Mouse (Mus musculus) midbrain, embryonic 15.5 days (tissue): Measurements from ENCODE around the gene Polr3k. TPM values are rescaled to one million over a fixed set of nuclear protein-coding genes. Genes with fewer than 3 reads are reported as not detected.

Source experiments
- ATAC-seq: fragments of 200-750 bp; cut with Nextera tagmentation; replicated peaks from 2 replicates; pipeline ENCODE4 v1.8.0; 2017; ENCODE audit warnings: moderate TSS enrichment
- H3K27ac ChIP-seq: fragments of 300-500 bp; sonication (generic); 2 replicates; pipeline ENCODE4 v1.5.1; 2015; ENCODE audit warnings: mild to moderate bottlenecking, inconsistent platforms
- H3K27me3 ChIP-seq: fragments of 300-500 bp; sonication (generic); replicated peaks from 2 replicates; pipeline ENCODE4 v1.6.1; 2015; ENCODE audit warnings: inconsistent platforms
- H3K36me3 ChIP-seq: fragments of 300-500 bp; sonication (generic); replicated peaks from 2 replicates; pipeline ENCODE4 v1.6.1; 2015; ENCODE audit warnings: inconsistent platforms
- H3K4me1 ChIP-seq: fragments of 300-500 bp; sonication (generic); 2 replicates; pipeline ENCODE4 v1.6.1; 2015; ENCODE audit warnings: inconsistent platforms
- H3K4me2 ChIP-seq: fragments of 300-500 bp; sonication (generic); 2 replicates; pipeline ENCODE4 v1.6.1; 2015; ENCODE audit warnings: inconsistent platforms, mild to moderate bottlenecking, moderate library complexity
- H3K4me3 ChIP-seq: fragments of 300-500 bp; sonication (generic); 2 replicates; pipeline ENCODE4 v1.5.1; 2015; ENCODE audit warnings: mild to moderate bottlenecking, inconsistent platforms
- H3K9ac ChIP-seq: fragments of 300-500 bp; sonication (generic); 2 replicates; pipeline ENCODE4 v1.6.1; 2015; ENCODE audit warnings: mild to moderate bottlenecking, inconsistent platforms
- H3K9me3 ChIP-seq: fragments of 300-500 bp; sonication (generic); 2 replicates; pipeline ENCODE4 v1.6.1; 2016; ENCODE audit warnings: inconsistent platforms
- WGBS: fragments of 180-500 bp; shearing (Covaris S2); methylation state at CpG from one replicate; pipeline ENCODE4 v1.1.7; 2015; ENCODE audit warnings: mixed read lengths; 5-methylcytosine and 5-hydroxymethylcytosine counted together
- polyA plus RNA-seq: library from polyadenylated mRNA; unstranded; fragments of >200 nt; fragmentation: Nextera tagmentation; extraction: Ambion mirVana; gene quantifications from 2 replicates; pipeline ENCODE4 v1.2.1, GENCODE M21; 2015

Polr3k gene
- 76.6 and 79.9 TPM in 2 replicates for polyA plus RNA-seq

GRCm38 (mm10) chr2:181863791-181864535, at the start of gene Polr3k:
TSS of gene Polr3k (plus strand) at chr2:181864337.
- H3K36me3 ChIP-seq, result peaks cover 11% of the 10 kb centered on the region; the same call in 1 of the 2 replicates
- peak within 1 kb of the TSS; percentile 62 for H3K4me2 ChIP-seq
- H3K4me3 ChIP-seq, result peak within 1 kb of the TSS; percentile 61
- H3K27me3 ChIP-seq, result no peaks in the 10 kb centered on the region
- peaks cover 28% of the 10 kb centered on the region for H3K4me1 ChIP-seq
- no peaks in the 10 kb centered on the region for H3K9me3 ChIP-seq
- under 1% methylated on average over 35 of the region's 35 CpGs for WGBS
- H3K9ac ChIP-seq, result peak within 1 kb of the TSS; percentile 59
- peak; percentile 100 for ATAC-seq
- peak within 1 kb of the TSS; percentile 85 for H3K27ac ChIP-seq

GRCm38 (mm10) chr2:181829032-181829650, 35.0 kb upstream of the Polr3k start:
- Histone ChIP-seq H3K27ac (no peak overlapping the region), H3K9ac (no peak overlapping the region), H3K9me3 (no peaks in the 10 kb centered on the region), H3K4me1 (no peaks in the 10 kb centered on the region), H3K27me3 (no peaks in the 10 kb centered on the region), H3K4me3 (no peak overlapping the region), H3K36me3 (peaks cover 43% of the 10 kb centered on the region), H3K4me2 (no peak overlapping the region)
- 75% methylated on average over 2 of the region's 2 CpGs for whole genome bisulfite sequencing
- no peak for ATAC-seq

- H3K4me2 ChIP-seq, result no peak overlapping the region
- no peak overlapping the region for H3K4me3 ChIP-seq
- WGBS, result 74% methylated on average over 2 of the region's 2 CpGs
- no peaks in the 10 kb centered on the region for H3K9me3 ChIP-seq
- no peaks in the 10 kb centered on the region for H3K27me3 ChIP-seq
- no peak for ATAC-seq
- peaks cover 14% of the 10 kb centered on the region; the same call in 1 of the 2 replicates for H3K36me3 ChIP-seq
- no peak overlapping the region for H3K27ac ChIP-seq
- peaks cover 5% of the 10 kb centered on the region; the same call in 1 of the 2 replicates for H3K4me1 ChIP-seq
- no peak overlapping the region for H3K9ac ChIP-seq
These were observed 31.4 kb upstream of the Polr3k start for GRCm38 (mm10) chr2:181832745-181833144.

- H3K4me2 ChIP-seq, result peak within 1 kb of the TSS; percentile 72
- no peaks in the 10 kb centered on the region for H3K27me3 ChIP-seq
- peaks cover 16% of the 10 kb centered on the region for H3K4me1 ChIP-seq
- no peaks in the 10 kb centered on the region for H3K9me3 ChIP-seq
- H3K36me3 ChIP-seq, result peaks cover 8% of the 10 kb centered on the region; the same call in 1 of the 2 replicates
- peak within 1 kb of the TSS; percentile 84 for H3K9ac ChIP-seq
- peak within 1 kb of the TSS; percentile 80 for H3K4me3 ChIP-seq
- peak; percentile 99 for ATAC-seq
- WGBS, result under 1% methylated on average over 35 of the region's 35 CpGs
- H3K27ac ChIP-seq, result peak within 1 kb of the TSS; percentile 87
These were observed 26.5 kb upstream of the Polr3k start, which contains the start of gene Pcmtd2 for GRCm38 (mm10) chr2:181837372-181838292. TSS of gene Pcmtd2 (plus strand) at chr2:181837854.

GRCm38 (mm10) chr2:181838293-181838680, 25.9 kb upstream of the Polr3k start:
- Histone ChIP-seq H3K27me3 (no peaks in the 10 kb centered on the region), H3K4me3 (peak overlapping the region; percentile 80), H3K4me2 (peak overlapping the region; percentile 72), H3K36me3 (peaks cover 10% of the 10 kb centered on the region; the same call in 1 of the 2 replicates), H3K9ac (peak overlapping the region; percentile 84), H3K4me1 (peaks cover 16% of the 10 kb centered on the region), H3K9me3 (no peaks in the 10 kb centered on the region), H3K27ac (peak overlapping the region; percentile 87)
- WGBS, result 0% methylated on average over 3 of the region's 3 CpGs
- ATAC-seq, result peak; percentile 42

GRCm38 (mm10) chr2:181845709-181846394, 18.3 kb upstream of the Polr3k start:
- no peaks in the 10 kb centered on the region for H3K4me1 ChIP-seq
- no peak overlapping the region for H3K27ac ChIP-seq
- ATAC-seq, result no peak
- peaks cover 26% of the 10 kb centered on the region; the same call in 1 of the 2 replicates for H3K36me3 ChIP-seq
- 88% methylated on average over 5 of the region's 5 CpGs for WGBS
- H3K4me3 ChIP-seq, result no peak overlapping the region
- H3K4me2 ChIP-seq, result no peak overlapping the region
- H3K27me3 ChIP-seq, result no peaks in the 10 kb centered on the region
- H3K9ac ChIP-seq, result no peak overlapping the region
- no peaks in the 10 kb centered on the region for H3K9me3 ChIP-seq

GRCm38 (mm10) chr2:181864536-181864860, 361 bp downstream of the Polr3k start:
- Histone ChIP-seq H3K27me3 (no peaks in the 10 kb centered on the region), H3K9me3 (no peaks in the 10 kb centered on the region), H3K4me2 (peak overlapping the region; percentile 62), H3K9ac (peak overlapping the region; percentile 59), H3K4me3 (peak overlapping the region; percentile 61), H3K27ac (peak overlapping the region; percentile 85), H3K36me3 (peaks cover 14% of the 10 kb centered on the region; the same call in 1 of the 2 replicates), H3K4me1 (peaks cover 28% of the 10 kb centered on the region)
- ATAC-seq, result peak; percentile 53
- WGBS, result under 1% methylated on average over 22 of the region's 22 CpGs

- H3K4me3 ChIP-seq, result no peak overlapping the region
- 57% methylated on average over 5 of the region's 5 CpGs for WGBS
- H3K27me3 ChIP-seq, result no peaks in the 10 kb centered on the region
- H3K4me2 ChIP-seq, result no peak overlapping the region
- no peaks in the 10 kb centered on the region for H3K9me3 ChIP-seq
- no peak overlapping the region for H3K9ac ChIP-seq
- H3K27ac ChIP-seq, result no peak overlapping the region
- H3K4me1 ChIP-seq, result peaks cover 28% of the 10 kb centered on the region
- H3K36me3 ChIP-seq, result peaks cover 17% of the 10 kb centered on the region; the same call in 1 of the 2 replicates
- ATAC-seq, result no peak
These were observed 2.8 kb downstream of the Polr3k start for GRCm38 (mm10) chr2:181866931-181867330.

- Histone ChIP-seq H3K27me3 (no peaks in the 10 kb centered on the region), H3K4me2 (no peak overlapping the region), H3K9ac (no peak overlapping the region), H3K4me3 (no peak overlapping the region), H3K27ac (no peak overlapping the region), H3K4me1 (peaks cover 8% of the 10 kb centered on the region), H3K36me3 (peaks cover 17% of the 10 kb centered on the region; the same call in 1 of the 2 replicates), H3K9me3 (no peaks in the 10 kb centered on the region)
- WGBS, result 94% methylated on average over 2 of the region's 2 CpGs
- no peak for ATAC-seq
These were observed 6.9 kb downstream of the Polr3k start for GRCm38 (mm10) chr2:181871039-181871438.

- 79% methylated on average over 1 of the region's 1 CpGs for WGBS
- H3K27ac ChIP-seq, result no peak overlapping the region
- H3K4me2 ChIP-seq, result no peak overlapping the region
- no peaks in the 10 kb centered on the region for H3K27me3 ChIP-seq
- H3K9me3 ChIP-seq, result no peaks in the 10 kb centered on the region
- no peak overlapping the region for H3K4me3 ChIP-seq
- ATAC-seq, result no peak
- H3K4me1 ChIP-seq, result no peaks in the 10 kb centered on the region
- no peak overlapping the region for H3K9ac ChIP-seq
- no peaks in the 10 kb centered on the region; the same call in 1 of the 2 replicates for H3K36me3 ChIP-seq
These were observed 14.8 kb downstream of the Polr3k start for GRCm38 (mm10) chr2:181878903-181879302.

- Histone ChIP-seq H3K4me2 (no peak overlapping the region), H3K9ac (no peak overlapping the region), H3K4me3 (no peak overlapping the region), H3K27ac (no peak overlapping the region), H3K4me1 (no peaks in the 10 kb centered on the region), H3K27me3 (no peaks in the 10 kb centered on the region), H3K36me3 (no peaks in the 10 kb centered on the region), H3K9me3 (no peaks in the 10 kb centered on the region)
- 92% methylated on average over 3 of the region's 3 CpGs for WGBS
- no peak for ATAC-seq
These were observed 19.0 kb downstream of the Polr3k start for GRCm38 (mm10) chr2:181883022-181883749.
